Mouse (Mus musculus): Measurements from ENCODE around the gene Prdx2.

GRCm38 (mm10) chr8:84973803-84974542 lies 4.6 kb downstream of the Prdx2 start:
- no peak for TF ChIP-seq POLR2A (IDR thresholded peaks at IDR 0.05; ENCODE audit: borderline replicate concordance, low read depth, low read length)
- TF ChIP-seq CTCF (IDR thresholded peaks at IDR 0.05; ENCODE audit: low read depth, low read length) = no peak

Data from bone marrow macrophage, adult 2 months (primary cell).